Mouse (Mus musculus) spleen, adult 2 months (tissue): ENCODE measurements at regions not wholly inside any gene's neighbourhood (a gene's known extent, or its start where the extent isn't known, plus 50 kb on each side); places are given as distances from the start of the nearest gene placed in this dataset.

Experiments used
- DNase-seq, 2 experiments: peaks; one replicate each; pipeline versions ENCODE4 v3.0.0 to v3.0.0-alpha.2; 2012 to 2021; ENCODE audit warnings: low spot score in 2 of 2, low read depth in 1 of 2
- H3K27ac ChIP-seq: fragments of 200-500 bp; 2 replicates; pipeline ENCODE4 v1.5.1; 2012; ENCODE audit warnings: low read length, inconsistent platforms; ENCODE audit not compliant: insufficient read depth
- H3K27me3 ChIP-seq: fragments of 200-500 bp; 2 replicates; pipeline ENCODE4 v1.6.1; 2012; ENCODE audit warnings: mild to moderate bottlenecking, moderate library complexity, low read length, inconsistent platforms; ENCODE audit not compliant: control insufficient read depth, insufficient read depth
- H3K36me3 ChIP-seq: fragments of 200-500 bp; 2 replicates; pipeline ENCODE4 v1.6.1; 2012; ENCODE audit warnings: mild to moderate bottlenecking, low read length, inconsistent platforms; ENCODE audit not compliant: control insufficient read depth, insufficient read depth
- H3K4me1 ChIP-seq: fragments of 200-500 bp; 2 replicates; pipeline ENCODE4 v1.6.1; 2011; ENCODE audit warnings: inconsistent platforms; ENCODE audit not compliant: control insufficient read depth, insufficient read depth, insufficient read length
- H3K4me3 ChIP-seq: fragments of 200-500 bp; 2 replicates; pipeline ENCODE4 v1.5.1; 2011; ENCODE audit warnings: mild to moderate bottlenecking, inconsistent platforms; ENCODE audit not compliant: insufficient read depth, insufficient read length; ENCODE audit errors: extremely low read depth
- CTCF ChIP-seq: fragments of 200-500 bp; IDR thresholded peaks from 2 replicates; pipeline ENCODE4 v1.5.1; 2011; ENCODE audit warnings: mild to moderate bottlenecking, inconsistent platforms; ENCODE audit not compliant: insufficient read depth, insufficient read length, insufficient replicate concordance; ENCODE audit errors: extremely low read depth
- POLR2A ChIP-seq: fragments of 200-500 bp; IDR thresholded peaks from 2 replicates; pipeline ENCODE4 v1.6.1; 2011; ENCODE audit warnings: low read depth, low read length, inconsistent platforms
- WGBS: fragments of 180-500 bp; shearing (Covaris S2); methylation state at CpG from one replicate; pipeline ENCODE4 v1.1.7; 2018; 5-methylcytosine and 5-hydroxymethylcytosine counted together

- WGBS, result 85% methylated on average over 1 of the region's 1 CpGs
- no peak overlapping the region for H3K4me3 ChIP-seq
- TF ChIP-seq POLR2A (no peak), CTCF (no peak)
Measured at GRCm38 (mm10) chr16:29856545-29856944, 207.6 kb upstream of the Hes1 start.

GRCm38 (mm10) chr16:29858645-29859044 lies 205.5 kb upstream of the Hes1 start:
- no peaks in the 10 kb centered on the region for H3K4me1 ChIP-seq
- WGBS, result 68% methylated on average over 5 of the region's 5 CpGs
- no peaks in the 10 kb centered on the region for H3K36me3 ChIP-seq
- no peaks in the 10 kb centered on the region for H3K27me3 ChIP-seq
- H3K27ac ChIP-seq, result no peak overlapping the region
- TF ChIP-seq CTCF (no peak), POLR2A (no peak)
- no peak for DNase-seq
- H3K4me3 ChIP-seq, result no peak overlapping the region

More at GRCm38 (mm10) chr16:29856545-29856944, 207.6 kb upstream of the Hes1 start:
- no peaks in the 10 kb centered on the region for H3K27me3 ChIP-seq
- no peaks in the 10 kb centered on the region for H3K36me3 ChIP-seq
- no peak for DNase-seq
- H3K4me1 ChIP-seq, result no peaks in the 10 kb centered on the region
- no peak overlapping the region for H3K27ac ChIP-seq

GRCm38 (mm10) chr16:29860306-29860705 lies 203.9 kb upstream of the Hes1 start:
- Histone ChIP-seq H3K27me3 (no peaks in the 10 kb centered on the region), H3K4me1 (peaks cover 3% of the 10 kb centered on the region; the same call in 1 of the 2 replicates), H3K27ac (no peak overlapping the region), H3K4me3 (no peak overlapping the region), H3K36me3 (no peaks in the 10 kb centered on the region)
- DNase-seq, result no peak
- WGBS, result 78% methylated on average over 6 of the region's 6 CpGs
- TF ChIP-seq CTCF (no peak), POLR2A (no peak)

- Histone ChIP-seq H3K4me3 (no peak overlapping the region), H3K27ac (no peak overlapping the region), H3K4me1 (peaks cover 5% of the 10 kb centered on the region; the same call in 1 of the 2 replicates), H3K27me3 (no peaks in the 10 kb centered on the region), H3K36me3 (no peaks in the 10 kb centered on the region)
- DNase-seq, result no peak
- 48% methylated on average over 4 of the region's 4 CpGs for WGBS
- TF ChIP-seq CTCF, result no peak
- no peak for TF ChIP-seq POLR2A
Measured at GRCm38 (mm10) chr16:29861056-29861455, 203.1 kb upstream of the Hes1 start.

GRCm38 (mm10) chr16:29865075-29865740 lies 199.0 kb upstream of the Hes1 start:
- 36% methylated on average over 17 of the region's 17 CpGs for WGBS
- peaks cover 5% of the 10 kb centered on the region; the same call in 1 of the 2 replicates for H3K4me1 ChIP-seq
- H3K27ac ChIP-seq, result no peak overlapping the region
- H3K36me3 ChIP-seq, result no peaks in the 10 kb centered on the region
- TF ChIP-seq POLR2A, result no peak
- no peak for TF ChIP-seq CTCF
- no peak for DNase-seq
- H3K27me3 ChIP-seq, result no peaks in the 10 kb centered on the region
- H3K4me3 ChIP-seq, result no peak overlapping the region

- Histone ChIP-seq H3K27ac (no peak overlapping the region), H3K4me3 (no peak overlapping the region), H3K27me3 (no peaks in the 10 kb centered on the region), H3K36me3 (no peaks in the 10 kb centered on the region), H3K4me1 (no peaks in the 10 kb centered on the region)
- 63% methylated on average over 5 of the region's 5 CpGs for WGBS
- no peak for TF ChIP-seq CTCF
- no peak for TF ChIP-seq POLR2A
- DNase-seq, result no peak
Measured at GRCm38 (mm10) chr16:29871395-29871794, 192.8 kb upstream of the Hes1 start.

- H3K27ac ChIP-seq, result no peak overlapping the region
- TF ChIP-seq POLR2A (no peak), CTCF (no peak)
- H3K36me3 ChIP-seq, result no peaks in the 10 kb centered on the region
- WGBS, result 66% methylated on average over 8 of the region's 8 CpGs
- peaks cover 2% of the 10 kb centered on the region; the same call in 1 of the 2 replicates for H3K4me1 ChIP-seq
- no peak overlapping the region for H3K4me3 ChIP-seq
- no peaks in the 10 kb centered on the region for H3K27me3 ChIP-seq
- DNase-seq, result no peak
Measured at GRCm38 (mm10) chr16:29876196-29876595, 188.0 kb upstream of the Hes1 start.
